Mouse (Mus musculus) ovary, postnatal 36 days (tissue): ENCODE results near the gene Dus1l.
A peak's percentile ranks its signal among the peaks of the same experiment; 100 is the strongest.
"Not testable (repeated sequence)": the region's sequence is repeated elsewhere in the genome, so short reads cannot be mapped to it uniquely, and the experiment has no call there.

ENCODE experiments used
- DNase-seq: peaks from one replicate; pipeline ENCODE4 v3.0.0; 2022; ENCODE audit warnings: low spot score, mixed read lengths

Gene Dus1l

GRCm38 (mm10) chr11:120819556-120819955, 23.4 kb upstream of the Dus1l start:
- no peak for DNase-seq

GRCm38 (mm10) chr11:120818251-120818650, 22.0 kb upstream of the Dus1l start:
- no peak for DNase-seq

- no peak for DNase-seq
Measured at GRCm38 (mm10) chr11:120817358-120817757, 21.2 kb upstream of the Dus1l start.

- no peak for DNase-seq
Measured at GRCm38 (mm10) chr11:120812068-120812467, 15.9 kb upstream of the Dus1l start.

- DNase-seq: no peak
Measured at GRCm38 (mm10) chr11:120808010-120808409, 11.8 kb upstream of the Dus1l start.

- no peak for DNase-seq
Measured at GRCm38 (mm10) chr11:120805375-120806298, 9.4 kb upstream of the Dus1l start.

- no peak for DNase-seq
Measured at GRCm38 (mm10) chr11:120804769-120805168, 8.6 kb upstream of the Dus1l start.

GRCm38 (mm10) chr11:120804274-120804673, 8.1 kb upstream of the Dus1l start:
- DNase-seq: no peak

- peak; percentile 87 for DNase-seq
Measured at GRCm38 (mm10) chr11:120800061-120800904, 4.1 kb upstream of the Dus1l start.

- no peak for DNase-seq
Measured at GRCm38 (mm10) chr11:120799316-120799890, 3.2 kb upstream of the Dus1l start.

- DNase-seq: no peak
Measured at GRCm38 (mm10) chr11:120798244-120798643, 2.0 kb upstream of the Dus1l start.

- DNase-seq: no peak
Measured at GRCm38 (mm10) chr11:120796614-120796946, 377 bp upstream of the Dus1l start.

- no peak for DNase-seq
Measured at GRCm38 (mm10) chr11:120792652-120793051, 3.6 kb downstream of the Dus1l start.

- DNase-seq: no peak
Measured at GRCm38 (mm10) chr11:120789810-120790209, 6.4 kb downstream of the Dus1l start.

GRCm38 (mm10) chr11:120789355-120789754, 6.8 kb downstream of the Dus1l start:
- DNase-seq: no peak

GRCm38 (mm10) chr11:120788460-120788859, 7.7 kb downstream of the Dus1l start:
- DNase-seq: not testable (repeated sequence)

GRCm38 (mm10) chr11:120785145-120785544, 11.1 kb downstream of the Dus1l start:
- DNase-seq: no peak

GRCm38 (mm10) chr11:120784064-120784791, 12.0 kb downstream of the Dus1l start, which contains the start of the genes Rfng and Gps1:
TSS of gene Rfng (minus strand) at chr11:120784207.
TSS of gene Gps1 (plus strand) at chr11:120784272.
- DNase-seq: peak; percentile 84

- DNase-seq: no peak
Measured at GRCm38 (mm10) chr11:120783426-120784063, 12.7 kb downstream of the Dus1l start.

- DNase-seq: not testable (repeated sequence)
Measured at GRCm38 (mm10) chr11:120781361-120781760, 14.8 kb downstream of the Dus1l start.

GRCm38 (mm10) chr11:120779876-120780275, 16.3 kb downstream of the Dus1l start:
- no peak for DNase-seq
